Mouse (Mus musculus) MEL (cell line): Measurements from ENCODE around the gene Kmo. TPM values are rescaled to one million over a fixed set of nuclear protein-coding genes. Genes with fewer than 3 reads are reported as not detected.

Experiments
- DNase-seq: peaks from one replicate; pipeline ENCODE4 v3.0.0; 2011; ENCODE audit warnings: low read depth, low spot score
- H3K27ac ChIP-seq: 2 replicates; pipeline ENCODE4 v1.5.1; 2012; ENCODE audit warnings: low read depth, mild to moderate bottlenecking, control low read depth, low read length, moderate library complexity; ENCODE audit not compliant: control insufficient read depth
- H3K27me3 ChIP-seq, 2 experiments: fragments of 150-350 bp in 1 of 2; sonication (generic) in 1 of 2; 2 replicates each; pipeline ENCODE4 v1.6.1; 2012; ENCODE audit warnings: low read length in 2 of 2, mild to moderate bottlenecking in 2 of 2, improper control_type of control experiment in 1 of 2, moderate library complexity in 1 of 2; ENCODE audit not compliant: insufficient read depth in 2 of 2, control insufficient read depth in 1 of 2
- H3K36me3 ChIP-seq, 2 experiments: 2 replicates each; pipeline ENCODE4 v1.6.1; 2012 to 2014; ENCODE audit warnings: low read length in 2 of 2, improper control_type of control experiment in 1 of 2, inconsistent platforms in 1 of 2, mild to moderate bottlenecking in 1 of 2; ENCODE audit not compliant: insufficient read depth in 2 of 2, control insufficient read depth in 1 of 2
- H3K4me1 ChIP-seq, 2 experiments: fragments of 150-350 bp in 1 of 2; sonication (generic) in 1 of 2; 2 replicates each; pipeline ENCODE4 v1.6.1; 2012; ENCODE audit warnings: low read length in 2 of 2, improper control_type of control experiment in 1 of 2, mild to moderate bottlenecking in 1 of 2; ENCODE audit not compliant: insufficient read depth in 2 of 2, control insufficient read depth in 1 of 2
- H3K4me3 ChIP-seq, 2 experiments: fragments of 150-350 bp in 1 of 2; sonication (generic) in 1 of 2; 2 replicates each; pipeline ENCODE4 v1.5.1; 2012; ENCODE audit warnings: low read depth in 2 of 2, low read length in 2 of 2, mild to moderate bottlenecking in 2 of 2, moderate library complexity in 2 of 2, control low read depth in 1 of 2, improper control_type of control experiment in 1 of 2; ENCODE audit not compliant: control insufficient read depth in 1 of 2, insufficient read depth in 1 of 2
- H3K79me2 ChIP-seq: 2 replicates; pipeline ENCODE4 v1.6.1; 2012; ENCODE audit warnings: mild to moderate bottlenecking, low read length, moderate library complexity; ENCODE audit not compliant: control insufficient read depth, poor library complexity, insufficient read depth
- H3K9ac ChIP-seq: 2 replicates; pipeline ENCODE4 v1.6.1; 2012; ENCODE audit warnings: low read depth, mild to moderate bottlenecking, control low read depth, low read length, moderate library complexity; ENCODE audit not compliant: control insufficient read depth, poor library complexity, severe bottlenecking
- H3K9me3 ChIP-seq: fragments of 150-350 bp; sonication (generic); replicated peaks from 2 replicates; pipeline ENCODE4 v1.6.1; 2012; ENCODE audit warnings: mild to moderate bottlenecking, low read length, improper control_type of control experiment, moderate library complexity; ENCODE audit not compliant: insufficient read depth
- CHD1 ChIP-seq: IDR thresholded peaks from 2 replicates; pipeline ENCODE4 v1.6.1; 2012; ENCODE audit warnings: low read depth, mild to moderate bottlenecking, inconsistent platforms, low read length, improper control_type of control experiment
- E2F4 ChIP-seq: IDR thresholded peaks from 2 replicates; pipeline ENCODE4 v1.6.1; 2011; ENCODE audit warnings: low read depth, low read length, improper control_type of control experiment, borderline replicate concordance
- ELF1 ChIP-seq: IDR thresholded peaks from 2 replicates; pipeline ENCODE4 v1.6.1; 2014; ENCODE audit warnings: low read depth, mild to moderate bottlenecking, inconsistent platforms, low read length, improper control_type of control experiment, moderate library complexity
- EP300 ChIP-seq, 2 experiments: IDR thresholded peaks; 2 replicates each; pipeline ENCODE4 v1.6.1; 2011; ENCODE audit warnings: improper control_type of control experiment in 2 of 2, low read length in 2 of 2, low read depth in 1 of 2, mild to moderate bottlenecking in 1 of 2
- ETS1 ChIP-seq: IDR thresholded peaks from 2 replicates; pipeline ENCODE4 v1.6.1; 2012; ENCODE audit warnings: low read depth, mild to moderate bottlenecking, inconsistent platforms, low read length, improper control_type of control experiment, moderate library complexity
- HCFC1 ChIP-seq: IDR thresholded peaks from 2 replicates; pipeline ENCODE4 v1.6.1; 2012; ENCODE audit warnings: low read depth, mild to moderate bottlenecking, inconsistent platforms, low read length, improper control_type of control experiment, moderate library complexity
- MAFK ChIP-seq: IDR thresholded peaks from 2 replicates; pipeline ENCODE4 v1.6.1; 2011; ENCODE audit warnings: low read depth, mild to moderate bottlenecking, low read length, improper control_type of control experiment, borderline replicate concordance
- MAX ChIP-seq: IDR thresholded peaks from 2 replicates; pipeline ENCODE4 v1.6.1; 2011; ENCODE audit warnings: low read length, improper control_type of control experiment
- MYB ChIP-seq: IDR thresholded peaks from 2 replicates; pipeline ENCODE4 v1.6.1; 2011; ENCODE audit warnings: mild to moderate bottlenecking, low read depth, low read length, improper control_type of control experiment
- NELFE ChIP-seq: IDR thresholded peaks from 2 replicates; pipeline ENCODE4 v1.6.1; 2011; ENCODE audit warnings: low read depth, low read length, improper control_type of control experiment
- NRF1 ChIP-seq: IDR thresholded peaks from 2 replicates; pipeline ENCODE4 v1.6.1; 2014; ENCODE audit warnings: low read depth, mild to moderate bottlenecking, inconsistent platforms, low read length, improper control_type of control experiment, moderate library complexity; ENCODE audit not compliant: poor library complexity, insufficient read depth, severe bottlenecking
- POLR2A ChIP-seq, 2 experiments: IDR thresholded peaks; 2 replicates each; pipeline ENCODE4 v1.6.1; 2011 to 2012; ENCODE audit warnings: low read length in 2 of 2, mild to moderate bottlenecking in 2 of 2, control low read depth in 1 of 2, improper control_type of control experiment in 1 of 2, low read depth in 1 of 2, moderate library complexity in 1 of 2; ENCODE audit not compliant: control insufficient read depth in 1 of 2, insufficient read depth in 1 of 2, poor library complexity in 1 of 2
- POLR2AphosphoS2 ChIP-seq: IDR thresholded peaks from 2 replicates; pipeline ENCODE4 v1.6.1; 2011; ENCODE audit warnings: low read length, improper control_type of control experiment
- POLR2AphosphoS5 ChIP-seq: IDR thresholded peaks from 2 replicates; pipeline ENCODE4 v1.6.1; 2012; ENCODE audit warnings: low read depth, borderline replicate concordance, mild to moderate bottlenecking, inconsistent platforms, low read length, moderate library complexity, mixed read lengths
- RCOR1 ChIP-seq: IDR thresholded peaks from 2 replicates; pipeline ENCODE4 v1.6.1; 2012; ENCODE audit warnings: low read depth, mild to moderate bottlenecking, inconsistent platforms, low read length, improper control_type of control experiment
- TAL1 ChIP-seq: IDR thresholded peaks from 2 replicates; pipeline ENCODE4 v1.6.1; 2012; ENCODE audit warnings: mild to moderate bottlenecking, inconsistent platforms, low read length, moderate library complexity, mixed read lengths
- TCF12 ChIP-seq: IDR thresholded peaks from 2 replicates; pipeline ENCODE4 v1.6.1; 2014; ENCODE audit warnings: low read depth, mild to moderate bottlenecking, inconsistent platforms, low read length, improper control_type of control experiment, moderate library complexity
- USF1 ChIP-seq: IDR thresholded peaks from 2 replicates; pipeline ENCODE4 v1.6.1; 2014; ENCODE audit warnings: low read depth, mild to moderate bottlenecking, inconsistent platforms, low read length, improper control_type of control experiment, moderate library complexity
- ZC3H11A ChIP-seq: IDR thresholded peaks from 2 replicates; pipeline ENCODE4 v1.6.1; 2012; ENCODE audit warnings: low read depth, mild to moderate bottlenecking, inconsistent platforms, low read length, improper control_type of control experiment
- ZKSCAN1 ChIP-seq: IDR thresholded peaks from 2 replicates; pipeline ENCODE4 v1.6.1; 2012; ENCODE audit warnings: low read depth, mild to moderate bottlenecking, inconsistent platforms, low read length, improper control_type of control experiment, moderate library complexity
- polyA plus RNA-seq, 2 experiments: library from polyadenylated mRNA; stranded (reverse) in 1 of 2; unstranded in 1 of 2; fragments of >175 nt in 1 of 2; fragments of >200 nt in 1 of 2; gene quantifications; 2 replicates each; pipeline versions ENCODE4 v1.2.1 to v1.2.4; 2012; ENCODE audit warnings: low replicate concordance in 2 of 2, low read depth in 1 of 2; ENCODE audit not compliant: insufficient read length in 2 of 2, insufficient read depth in 1 of 2, missing spikeins in 1 of 2
- total RNA-seq: library from RNA; depleted of rRNA; stranded (reverse); fragments of 300-350 nt; gene quantifications from 2 replicates; pipeline ENCODE4 v1.2.3, GENCODE M21; 2012

Kmo gene
- total and polyA plus RNA-seq, 3 experiments, result 0.27 to 1.6 TPM; not detected in 1

GRCm38 (mm10) chr1:175701145-175701544 lies 81.0 kb downstream of the Kmo start:
- DNase-seq, result no peak
- TF ChIP-seq MAFK, result no peak
- no peak for TF ChIP-seq RCOR1
- no peak for TF ChIP-seq MYB
- TF ChIP-seq ZC3H11A, result no peak
- TF ChIP-seq HCFC1, result no peak
- no peak for TF ChIP-seq POLR2A (IDR thresholded peaks at IDR 0.05; ENCODE audit: control insufficient read depth in 1 of 2, insufficient read depth in 1 of 2, low read depth in 1 of 2, low read length in 2 of 2, poor library complexity in 1 of 2)
- no peak overlapping the region for H3K27ac ChIP-seq
- no peaks in the 10 kb centered on the region for H3K79me2 ChIP-seq
- no peaks in the 10 kb centered on the region for H3K36me3 ChIP-seq
- no peak overlapping the region for H3K9ac ChIP-seq
- H3K4me1 ChIP-seq, result no peaks in the 10 kb centered on the region
- no peaks in the 10 kb centered on the region for H3K9me3 ChIP-seq
- H3K4me3 ChIP-seq, result no peak overlapping the region
- no peaks in the 10 kb centered on the region for H3K27me3 ChIP-seq

GRCm38 (mm10) chr1:175707599-175707998 lies 87.4 kb downstream of the Kmo start:
- no peak for TF ChIP-seq EP300 (IDR thresholded peaks at IDR 0.05; ENCODE audit: low read depth in 1 of 2, low read length in 2 of 2)
- no peak for TF ChIP-seq MAX
- H3K4me3 ChIP-seq, result no peak overlapping the region
- no peaks in the 10 kb centered on the region for H3K27me3 ChIP-seq
- no peaks in the 10 kb centered on the region for H3K36me3 ChIP-seq
- H3K9ac ChIP-seq, result no peak overlapping the region
- no peaks in the 10 kb centered on the region for H3K4me1 ChIP-seq
- DNase-seq, result no peak
- H3K79me2 ChIP-seq, result no peaks in the 10 kb centered on the region
- H3K27ac ChIP-seq, result no peak overlapping the region
- H3K9me3 ChIP-seq, result no peaks in the 10 kb centered on the region

GRCm38 (mm10) chr1:175708013-175708412 lies 87.8 kb downstream of the Kmo start:
- H3K36me3 ChIP-seq, result no peaks in the 10 kb centered on the region
- DNase-seq, result no peak
- no peak overlapping the region for H3K27ac ChIP-seq
- no peaks in the 10 kb centered on the region for H3K27me3 ChIP-seq
- no peak overlapping the region for H3K9ac ChIP-seq
- H3K79me2 ChIP-seq, result no peaks in the 10 kb centered on the region
- no peak overlapping the region for H3K4me3 ChIP-seq
- TF ChIP-seq MAX, result no peak
- TF ChIP-seq ETS1, result no peak
- no peak for TF ChIP-seq E2F4
- TF ChIP-seq TCF12, result no peak
- no peak for TF ChIP-seq CHD1
- TF ChIP-seq POLR2AphosphoS5, result no peak
- no peak for TF ChIP-seq NRF1
- TF ChIP-seq TAL1, result no peak
- TF ChIP-seq USF1, result no peak
- TF ChIP-seq ELF1, result no peak
- no peak for TF ChIP-seq NELFE
- TF ChIP-seq ZKSCAN1, result no peak
- TF ChIP-seq POLR2AphosphoS2, result no peak
- H3K9me3 ChIP-seq, result no peaks in the 10 kb centered on the region
- no peaks in the 10 kb centered on the region for H3K4me1 ChIP-seq
